Mouse (Mus musculus) intestine, embryonic 14.5 days (tissue): ENCODE data around the gene Wdr37. TPM values are rescaled to one million over a fixed set of nuclear protein-coding genes. Genes with fewer than 3 reads are reported as not detected.

Experiments used
- ATAC-seq: fragments of 200-750 bp; cut with Nextera tagmentation; replicated peaks from 2 replicates; pipeline ENCODE4 v1.8.0; 2017; ENCODE audit warnings: low read depth, moderate number of reproducible peaks, moderate TSS enrichment, moderate library complexity; ENCODE audit not compliant: low FRiP score, low TSS enrichment
- DNase-seq: peaks from one replicate; pipeline ENCODE4 v3.0.0-alpha.2; 2018; ENCODE audit warnings: low spot score
- H3K27ac ChIP-seq: fragments of 300-500 bp; sonication (generic); 2 replicates; pipeline ENCODE4 v1.5.1; 2014; ENCODE audit warnings: low read depth, mild to moderate bottlenecking, control low read depth
- H3K27me3 ChIP-seq: fragments of 300-500 bp; sonication (generic); replicated peaks from 2 replicates; pipeline ENCODE4 v1.6.1; 2014; ENCODE audit warnings: low read length, control low read depth; ENCODE audit not compliant: control insufficient read depth, insufficient read depth
- H3K36me3 ChIP-seq: fragments of 300-500 bp; sonication (generic); 2 replicates; pipeline ENCODE4 v1.6.1; 2014; ENCODE audit warnings: low read length, control low read depth; ENCODE audit not compliant: control insufficient read depth, insufficient read depth
- H3K4me1 ChIP-seq: fragments of 300-500 bp; sonication (generic); replicated peaks from 2 replicates; pipeline ENCODE4 v1.6.1; 2014; ENCODE audit warnings: low read length, control low read depth, mixed read lengths; ENCODE audit not compliant: control insufficient read depth, insufficient read depth
- H3K4me2 ChIP-seq: fragments of 300-500 bp; sonication (generic); 2 replicates; pipeline ENCODE4 v1.6.1; 2014; ENCODE audit warnings: low read length
- H3K4me3 ChIP-seq: fragments of 300-500 bp; sonication (generic); 2 replicates; pipeline ENCODE4 v1.5.1; 2014; ENCODE audit warnings: low read depth, low read length, control low read depth, mixed read lengths
- H3K9ac ChIP-seq: fragments of 300-500 bp; sonication (generic); 2 replicates; pipeline ENCODE4 v1.6.1; 2014; ENCODE audit warnings: mild to moderate bottlenecking, low read length
- H3K9me3 ChIP-seq: fragments of 300-500 bp; sonication (generic); 2 replicates; pipeline ENCODE4 v1.6.1; 2016; ENCODE audit warnings: low read length, control low read depth; ENCODE audit not compliant: control insufficient read depth
- WGBS: fragments of 180-500 bp; shearing (Covaris S2); extraction: QIAGEN DNeasy Blood & Tissue Kit; methylation state at CpG from one replicate; pipeline ENCODE4 v1.1.7; 2014; 5-methylcytosine and 5-hydroxymethylcytosine counted together
- microRNA-seq: library from miRNA; unstranded; fragments of <30 nt; microRNA quantifications from one replicate; pipeline ENCODE4, GENCODE M21; 2016
- polyA plus RNA-seq: library from polyadenylated mRNA; unstranded; fragments of >200 nt; fragmentation: Nextera tagmentation; extraction: Ambion mirVana; gene quantifications from 2 replicates; pipeline ENCODE4 v1.2.1, GENCODE M21; 2014

Gene Wdr37
- polyA plus RNA-seq, 1 experiment from 2014 or later = 23.0 TPM

- ATAC-seq = no peak
- Histone ChIP-seq H3K9ac (no peak overlapping the region), H3K36me3 (no peaks in the 10 kb centered on the region), H3K4me3 (no peak overlapping the region), H3K4me2 (no peak overlapping the region), H3K4me1 (no peaks in the 10 kb centered on the region), H3K9me3 (no peaks in the 10 kb centered on the region; the same call in 1 of the 2 replicates), H3K27ac (no peak overlapping the region), H3K27me3 (no peaks in the 10 kb centered on the region)
- WGBS = 92% methylated on average over 7 of the region's 7 CpGs
- no peak for DNase-seq
Observed at GRCm38 (mm10) chr13:8769654-8770227, 102.0 kb downstream of the Wdr37 start.

- DNase-seq (no peak), ATAC-seq (no peak)
- H3K4me1 ChIP-seq = no peaks in the 10 kb centered on the region
- H3K4me3 ChIP-seq = no peak overlapping the region
- H3K4me2 ChIP-seq = no peak overlapping the region
- H3K9me3 ChIP-seq = no peaks in the 10 kb centered on the region
- 57% methylated on average over 8 of the region's 8 CpGs for WGBS
- no peaks in the 10 kb centered on the region for H3K27me3 ChIP-seq
- no peak overlapping the region for H3K27ac ChIP-seq
- no peak overlapping the region for H3K9ac ChIP-seq
- no peaks in the 10 kb centered on the region for H3K36me3 ChIP-seq
Observed at GRCm38 (mm10) chr13:8760940-8761339, 110.8 kb downstream of the Wdr37 start.

Small RNA genes within 50 kb of the gene (microRNA-seq; reads per million reads assigned to microRNA genes)
- not detected for gene Gm22750

Other genes starting within 250 kb of the Wdr37 start
- gene Idi1, start 13.6 kb upstream of the Wdr37 start, polyA plus RNA-seq = 105 and 116 TPM in 2 replicates
- gene Gm9745, start 76.3 kb upstream of the Wdr37 start, polyA plus RNA-seq = not detected in 2 replicates
- gene Idi2, start 81.0 kb upstream of the Wdr37 start, polyA plus RNA-seq = not detected in 2 replicates
- gene Gtpbp4, start 124.2 kb upstream of the Wdr37 start, polyA plus RNA-seq = 88.3 and 88.4 TPM in 2 replicates
- gene Larp4b, start 222.0 kb upstream of the Wdr37 start, polyA plus RNA-seq = 43.0 and 45.2 TPM in 2 replicates